Mouse (Mus musculus) spleen, adult 2 months (tissue): ENCODE measurements around the gene Zfp663. TPM values are rescaled to one million over a fixed set of nuclear protein-coding genes. Genes with fewer than 3 reads are reported as not detected.

Experiments
- DNase-seq, 2 experiments: peaks; one replicate each; pipeline versions ENCODE4 v3.0.0 to v3.0.0-alpha.2; 2012 to 2021; ENCODE audit warnings: low spot score in 2 of 2, low read depth in 1 of 2
- H3K27ac ChIP-seq: fragments of 200-500 bp; 2 replicates; pipeline ENCODE4 v1.5.1; 2012; ENCODE audit warnings: low read length, inconsistent platforms; ENCODE audit not compliant: insufficient read depth
- H3K27me3 ChIP-seq: fragments of 200-500 bp; 2 replicates; pipeline ENCODE4 v1.6.1; 2012; ENCODE audit warnings: mild to moderate bottlenecking, moderate library complexity, low read length, inconsistent platforms; ENCODE audit not compliant: control insufficient read depth, insufficient read depth
- H3K36me3 ChIP-seq: fragments of 200-500 bp; 2 replicates; pipeline ENCODE4 v1.6.1; 2012; ENCODE audit warnings: mild to moderate bottlenecking, low read length, inconsistent platforms; ENCODE audit not compliant: control insufficient read depth, insufficient read depth
- H3K4me1 ChIP-seq: fragments of 200-500 bp; 2 replicates; pipeline ENCODE4 v1.6.1; 2011; ENCODE audit warnings: inconsistent platforms; ENCODE audit not compliant: control insufficient read depth, insufficient read depth, insufficient read length
- H3K4me3 ChIP-seq: fragments of 200-500 bp; 2 replicates; pipeline ENCODE4 v1.5.1; 2011; ENCODE audit warnings: mild to moderate bottlenecking, inconsistent platforms; ENCODE audit not compliant: insufficient read depth, insufficient read length; ENCODE audit errors: extremely low read depth
- CTCF ChIP-seq: fragments of 200-500 bp; IDR thresholded peaks from 2 replicates; pipeline ENCODE4 v1.5.1; 2011; ENCODE audit warnings: mild to moderate bottlenecking, inconsistent platforms; ENCODE audit not compliant: insufficient read depth, insufficient read length, insufficient replicate concordance; ENCODE audit errors: extremely low read depth
- POLR2A ChIP-seq: fragments of 200-500 bp; IDR thresholded peaks from 2 replicates; pipeline ENCODE4 v1.6.1; 2011; ENCODE audit warnings: low read depth, low read length, inconsistent platforms
- WGBS: fragments of 180-500 bp; shearing (Covaris S2); methylation state at CpG from one replicate; pipeline ENCODE4 v1.1.7; 2018; 5-methylcytosine and 5-hydroxymethylcytosine counted together
- polyA plus RNA-seq: library from polyadenylated mRNA; depleted of rRNA; stranded (reverse); fragments of >200 nt; gene quantifications from 2 replicates; pipeline ENCODE4 v1.2.3, GENCODE M21; 2012

Zfp663 gene
- polyA plus RNA-seq, 1 experiment = 0.13 TPM

DNA sequence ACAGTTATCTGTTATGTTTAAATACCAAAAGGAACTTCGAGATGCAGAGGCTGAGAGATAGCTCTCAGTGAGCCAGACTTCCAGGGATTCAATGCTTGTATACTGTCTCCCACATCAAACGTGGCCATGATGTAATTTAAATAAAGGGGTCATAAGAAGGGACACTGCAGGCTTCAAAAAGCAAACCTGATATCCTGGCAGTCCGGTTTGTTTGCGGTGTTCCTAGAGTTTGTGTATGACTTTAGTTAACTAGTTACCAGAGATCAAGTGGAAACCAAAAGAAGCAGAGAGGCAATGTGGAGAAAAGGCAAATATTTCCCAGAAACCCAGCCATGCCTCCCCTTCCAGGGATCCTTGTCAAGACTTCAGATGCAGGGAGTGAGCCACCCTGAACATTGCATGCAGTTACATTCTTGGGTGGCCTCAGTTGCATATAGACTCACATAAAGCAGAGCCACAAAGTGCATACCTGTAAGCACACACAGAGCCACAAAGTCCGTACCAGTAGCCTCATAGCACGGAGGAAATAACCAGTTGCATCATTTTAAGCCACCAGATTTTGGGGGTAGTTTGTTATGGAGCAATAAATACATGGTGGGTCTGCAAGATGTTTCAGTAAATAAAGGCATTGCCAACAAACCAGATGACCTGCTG, 20.9 kb upstream of the Zfp663 start:
- 85% methylated on average over 6 of the region's 6 CpGs for WGBS
- H3K36me3 ChIP-seq = no peaks in the 10 kb centered on the region
- no peak overlapping the region for H3K27ac ChIP-seq
- no peaks in the 10 kb centered on the region for H3K27me3 ChIP-seq
- H3K4me3 ChIP-seq = no peak overlapping the region
- DNase-seq = no peak
- TF ChIP-seq CTCF = no peak
- no peak for TF ChIP-seq POLR2A
- no peaks in the 10 kb centered on the region for H3K4me1 ChIP-seq

DNA sequence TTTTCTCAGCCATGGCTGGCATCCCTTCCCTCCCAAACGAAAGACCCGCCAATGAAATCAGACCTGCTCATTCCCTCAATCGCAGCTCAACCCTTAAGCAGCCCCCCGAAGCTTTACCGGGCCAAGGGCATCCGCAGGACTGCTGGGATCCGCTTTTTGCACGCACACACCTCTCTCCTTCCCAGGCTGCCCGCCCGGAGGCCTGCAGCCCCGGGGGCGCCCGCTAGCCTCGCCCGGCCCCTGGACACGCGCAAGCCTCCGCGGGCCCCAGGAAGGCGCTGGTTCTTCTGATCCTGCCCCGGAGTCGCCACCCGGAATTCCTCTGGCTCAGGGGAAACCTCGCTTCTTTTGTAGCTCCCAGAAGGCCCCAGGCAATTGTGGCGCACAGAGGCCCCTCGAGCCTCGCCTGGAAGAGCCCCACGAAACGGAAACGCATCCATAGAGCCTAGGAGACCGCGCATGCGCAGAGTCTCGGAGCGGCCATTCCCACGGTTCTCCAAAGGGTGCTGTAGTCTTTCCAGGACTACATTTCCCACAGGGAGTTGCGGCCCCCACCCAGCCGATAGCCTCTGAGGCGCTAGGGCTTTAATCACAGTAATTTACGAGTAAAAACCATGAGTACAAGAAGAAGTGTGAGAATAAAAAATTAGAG, 19.4 kb upstream of the Zfp663 start, which contains the start of gene Zfp334:
TSS of gene Zfp334 (minus strand) at position 416 of the 652 bp plus-strand sequence.
- Histone ChIP-seq H3K4me1 (no peaks in the 10 kb centered on the region), H3K4me3 (peak within 1 kb of the TSS; percentile 34; the same call in 1 of the 2 replicates), H3K27ac (no peak within 1 kb of the TSS), H3K27me3 (no peaks in the 10 kb centered on the region), H3K36me3 (no peaks in the 10 kb centered on the region)
- TF ChIP-seq CTCF = no peak
- TF ChIP-seq POLR2A = no peak
- DNase-seq = peak in 1 of 2 experiments; percentile 24
- WGBS = 5% methylated on average over 40 of the region's 40 CpGs

DNA sequence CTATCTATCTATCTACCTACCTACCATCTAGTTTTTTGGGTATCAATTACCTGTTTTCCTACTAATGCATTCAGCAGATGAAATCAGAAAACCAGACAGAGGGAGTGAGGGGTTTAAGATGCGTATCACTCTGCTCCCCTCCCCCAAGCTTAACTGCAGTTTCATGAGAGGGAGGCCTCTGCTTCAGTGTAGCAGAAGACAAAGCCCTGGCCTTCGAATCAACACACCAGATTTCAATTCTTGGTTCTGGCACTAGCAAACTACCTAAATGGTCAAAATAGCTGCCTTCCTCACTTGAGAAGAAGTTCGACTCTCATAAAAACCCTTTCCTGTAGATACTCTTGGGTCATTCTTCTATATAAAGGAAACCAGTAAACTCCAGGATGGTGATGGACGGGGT, 18.8 kb upstream of the Zfp663 start:
- TF ChIP-seq CTCF = no peak
- no peak for TF ChIP-seq POLR2A
- 62% methylated on average over 4 of the region's 4 CpGs for WGBS
- H3K27ac ChIP-seq = no peak overlapping the region
- H3K36me3 ChIP-seq = no peaks in the 10 kb centered on the region
- H3K27me3 ChIP-seq = no peaks in the 10 kb centered on the region
- H3K4me3 ChIP-seq = 0 out of 2 replicates have a peak overlapping the region, but pooled peaks have one; percentile 34
- no peak for DNase-seq
- no peaks in the 10 kb centered on the region for H3K4me1 ChIP-seq

- TF ChIP-seq POLR2A (no peak), CTCF (no peak)
- 93% methylated on average over 25 of the region's 25 CpGs for WGBS
- Histone ChIP-seq H3K27me3 (no peaks in the 10 kb centered on the region), H3K4me3 (no peak overlapping the region), H3K36me3 (no peaks in the 10 kb centered on the region), H3K27ac (no peak overlapping the region), H3K4me1 (no peaks in the 10 kb centered on the region)
- DNase-seq = no peak
Observed at GRCm38 (mm10) chr2:165380050-165380449, 11.5 kb upstream of the Zfp663 start.

DNA sequence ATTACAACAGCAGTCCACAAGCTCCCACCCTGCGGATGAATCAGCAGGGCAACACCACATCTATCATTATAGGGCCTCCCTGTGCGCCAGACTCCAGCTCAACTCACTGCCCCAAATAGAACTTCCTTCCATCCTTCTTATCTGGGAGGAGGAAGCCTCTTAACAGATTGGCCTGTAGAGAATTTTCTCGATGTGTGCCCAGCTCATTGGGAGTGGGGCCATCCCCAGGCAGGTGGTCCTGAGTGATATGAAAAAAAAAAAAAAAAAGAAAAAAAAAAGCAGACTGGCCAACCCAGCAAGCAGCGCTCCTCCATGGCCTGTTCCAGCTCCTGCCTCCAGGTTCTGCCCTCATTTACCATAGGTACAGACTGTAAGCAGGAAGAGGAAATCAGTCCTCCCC, 7.5 kb upstream of the Zfp663 start:
- H3K27ac ChIP-seq = no peak overlapping the region
- H3K4me3 ChIP-seq = no peak overlapping the region
- TF ChIP-seq POLR2A = no peak
- TF ChIP-seq CTCF = no peak
- 47% methylated on average over 4 of the region's 4 CpGs for WGBS
- H3K36me3 ChIP-seq = no peaks in the 10 kb centered on the region
- no peak for DNase-seq
- no peaks in the 10 kb centered on the region for H3K27me3 ChIP-seq
- H3K4me1 ChIP-seq = no peaks in the 10 kb centered on the region

DNA sequence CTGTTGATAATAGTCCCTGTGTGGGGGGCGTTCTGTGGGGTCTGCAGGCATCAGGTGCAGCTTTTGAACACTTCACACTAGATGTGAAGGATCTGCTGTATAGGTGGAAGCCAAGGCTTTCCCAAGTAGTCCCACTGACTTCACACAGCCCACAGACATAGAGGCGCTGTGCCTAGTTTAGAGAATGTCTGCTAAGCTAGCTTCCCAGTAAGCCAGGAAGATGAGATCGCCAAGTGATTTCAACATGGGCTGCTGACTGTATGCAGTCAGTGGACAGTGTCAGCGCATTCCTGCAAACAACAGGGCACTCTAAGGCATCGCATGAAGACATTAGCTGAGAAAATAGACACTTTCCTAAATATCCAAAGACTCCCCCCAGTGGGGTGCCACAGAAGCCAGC, 6.9 kb upstream of the Zfp663 start:
- H3K4me3 ChIP-seq = no peak overlapping the region
- no peak overlapping the region for H3K27ac ChIP-seq
- WGBS = 86% methylated on average over 5 of the region's 5 CpGs
- no peaks in the 10 kb centered on the region for H3K27me3 ChIP-seq
- no peaks in the 10 kb centered on the region for H3K4me1 ChIP-seq
- no peak for DNase-seq
- TF ChIP-seq CTCF (no peak), POLR2A (no peak)
- H3K36me3 ChIP-seq = no peaks in the 10 kb centered on the region

DNA sequence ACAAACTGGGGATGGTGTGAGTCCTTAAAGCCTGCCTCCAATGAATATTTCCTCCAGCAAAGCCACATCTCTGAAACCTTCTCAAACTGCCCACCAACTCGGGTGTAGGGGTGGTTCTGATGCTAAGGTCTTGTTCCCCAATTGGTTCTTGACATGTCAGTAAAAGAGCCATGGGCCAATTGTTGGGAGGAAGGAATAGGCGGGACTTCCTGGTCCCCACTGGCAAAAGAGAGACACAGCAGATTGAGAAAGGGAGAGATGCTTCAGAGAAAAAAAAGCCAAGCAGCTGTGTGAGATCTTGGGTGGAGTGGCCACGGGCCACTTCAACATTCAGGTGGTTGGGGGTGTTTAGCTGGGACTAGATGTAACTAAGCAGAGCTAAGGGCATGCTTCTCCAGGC, 2.5 kb upstream of the Zfp663 start:
- TF ChIP-seq POLR2A = no peak
- no peak for TF ChIP-seq CTCF
- 27% methylated on average over 3 of the region's 3 CpGs for WGBS

More for the DNA sequence above, 2.5 kb upstream of the Zfp663 start:
- Histone ChIP-seq H3K27me3 (peaks cover 3% of the 10 kb centered on the region), H3K4me1 (no peaks in the 10 kb centered on the region), H3K4me3 (no peak overlapping the region), H3K36me3 (no peaks in the 10 kb centered on the region), H3K27ac (no peak overlapping the region)
- no peak for DNase-seq
